Mouse (Mus musculus) frontal cortex, postnatal 36 days (tissue): Measurements from ENCODE around the gene Egfl8.

Source experiments
- DNase-seq, 2 experiments: peaks; one replicate each; pipeline ENCODE4 v3.0.0; 2022; ENCODE audit warnings: low spot score in 2 of 2

Gene Egfl8

DNA sequence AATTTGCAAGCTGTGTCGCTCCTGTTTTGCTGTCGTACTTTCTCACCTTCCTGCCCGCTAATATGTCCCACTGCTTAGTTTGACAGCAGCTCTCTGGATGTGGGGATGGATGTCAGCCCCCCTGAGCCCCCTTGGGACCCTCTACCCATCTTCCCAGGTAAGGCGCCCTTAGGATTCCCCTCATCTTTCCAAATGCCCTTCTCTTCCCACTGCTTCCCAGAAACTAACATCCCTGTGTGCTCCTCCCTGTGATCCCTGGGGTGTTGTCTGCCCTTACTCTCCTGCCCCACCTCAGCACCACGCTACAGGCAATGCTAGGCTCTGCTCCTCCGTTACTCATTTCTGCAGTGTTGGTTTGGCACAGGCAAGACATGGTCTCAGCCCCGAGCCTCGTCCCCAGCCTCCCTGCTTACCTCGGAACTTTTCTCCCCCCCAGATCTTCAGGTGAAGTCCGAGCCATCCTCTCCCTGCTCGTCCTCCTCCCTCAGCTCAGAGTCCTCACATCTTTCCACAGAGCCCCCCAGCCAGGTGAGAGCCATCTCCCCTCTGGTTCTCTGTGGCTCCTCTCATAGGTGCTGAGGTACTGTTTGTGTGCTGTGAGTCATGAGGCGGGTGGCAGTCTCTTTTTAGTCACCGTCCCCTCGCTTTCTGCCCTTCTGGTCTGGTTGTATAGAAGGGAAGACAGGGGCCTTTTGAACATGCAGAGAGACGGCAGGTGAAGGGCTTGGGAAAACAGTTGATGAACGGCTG lies 32.5 kb upstream of the Egfl8 start:
- DNase-seq = no peak

DNA sequence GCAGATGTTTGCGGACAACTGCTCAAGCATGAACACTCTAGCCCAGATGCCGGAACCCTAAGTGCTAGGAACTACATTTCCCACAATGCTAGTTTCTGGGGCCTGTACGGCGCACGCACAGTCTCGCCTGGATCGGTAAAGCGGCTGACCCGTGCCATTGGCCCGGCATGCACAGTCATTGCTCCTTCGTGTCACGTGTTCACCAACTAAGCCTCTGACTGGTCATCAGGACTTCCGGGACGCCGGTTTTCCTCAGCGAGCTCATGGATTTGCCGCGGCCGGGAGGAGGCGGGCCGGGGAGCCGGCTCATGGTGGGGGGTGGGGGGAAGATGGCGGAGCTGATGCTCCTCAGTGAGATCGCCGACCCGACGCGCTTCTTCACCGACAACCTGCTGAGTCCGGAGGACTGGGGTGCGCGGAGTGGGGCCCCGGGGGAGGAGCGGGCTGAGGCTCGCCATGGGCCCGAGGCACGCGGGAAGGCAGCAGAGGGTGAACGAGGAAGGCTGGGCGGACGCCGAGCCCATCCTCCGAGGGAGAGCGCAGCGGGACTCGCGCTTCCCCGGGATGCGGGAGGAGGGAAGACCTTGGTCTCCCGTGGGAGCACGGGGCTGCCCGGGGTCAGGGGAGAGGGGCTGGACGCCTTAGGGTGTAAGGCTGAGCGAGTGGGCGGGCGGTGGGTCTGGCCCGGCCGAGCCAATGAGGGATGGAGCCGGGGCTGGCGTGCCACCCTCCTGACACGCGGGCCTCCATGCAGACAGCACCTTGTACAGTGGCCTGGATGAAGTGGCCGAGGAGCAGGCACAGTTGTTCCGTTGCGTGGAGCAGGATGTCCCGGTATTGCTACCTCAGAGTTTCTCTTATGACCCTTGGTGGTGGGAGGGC lies 31.4 kb upstream of the Egfl8 start, which contains the start of gene Atf6b:
Atf6b (plus strand) TSS at position 241 of the 882 bp plus-strand sequence.
- peak; percentile 96 to 98 for DNase-seq

DNA sequence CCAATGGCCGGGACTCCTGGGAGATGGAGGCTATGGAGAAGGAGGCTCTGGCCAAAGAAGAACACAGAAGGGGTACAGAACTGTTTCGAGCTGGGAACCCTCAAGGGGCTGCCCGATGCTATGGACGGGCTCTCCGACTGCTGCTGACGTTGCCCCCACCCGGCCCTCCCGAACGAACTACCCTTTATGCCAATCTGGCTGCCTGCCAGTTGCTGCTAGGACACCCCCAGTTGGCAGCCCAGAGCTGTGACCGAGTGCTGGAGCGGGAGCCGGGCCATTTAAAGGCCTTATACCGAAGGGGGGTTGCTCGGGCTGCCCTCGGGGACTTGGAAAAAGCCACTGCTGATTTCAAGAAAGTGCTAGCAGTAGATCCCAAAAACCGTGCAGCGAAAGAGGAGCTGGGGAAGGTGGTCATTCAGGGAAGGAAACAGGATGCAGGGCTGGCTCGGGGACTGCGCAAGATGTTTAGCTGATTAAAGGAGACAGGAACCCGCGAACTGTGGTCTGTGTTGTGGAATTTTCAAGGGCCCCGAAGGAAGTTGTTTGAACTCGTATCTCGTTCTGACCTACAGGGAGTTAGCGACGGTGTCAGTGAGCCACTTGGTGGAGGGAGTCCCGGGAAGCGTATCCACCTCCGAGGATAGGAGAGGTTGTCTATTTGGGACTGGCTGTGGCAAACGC lies 30.2 kb upstream of the Egfl8 start:
- DNase-seq = no peak

DNA sequence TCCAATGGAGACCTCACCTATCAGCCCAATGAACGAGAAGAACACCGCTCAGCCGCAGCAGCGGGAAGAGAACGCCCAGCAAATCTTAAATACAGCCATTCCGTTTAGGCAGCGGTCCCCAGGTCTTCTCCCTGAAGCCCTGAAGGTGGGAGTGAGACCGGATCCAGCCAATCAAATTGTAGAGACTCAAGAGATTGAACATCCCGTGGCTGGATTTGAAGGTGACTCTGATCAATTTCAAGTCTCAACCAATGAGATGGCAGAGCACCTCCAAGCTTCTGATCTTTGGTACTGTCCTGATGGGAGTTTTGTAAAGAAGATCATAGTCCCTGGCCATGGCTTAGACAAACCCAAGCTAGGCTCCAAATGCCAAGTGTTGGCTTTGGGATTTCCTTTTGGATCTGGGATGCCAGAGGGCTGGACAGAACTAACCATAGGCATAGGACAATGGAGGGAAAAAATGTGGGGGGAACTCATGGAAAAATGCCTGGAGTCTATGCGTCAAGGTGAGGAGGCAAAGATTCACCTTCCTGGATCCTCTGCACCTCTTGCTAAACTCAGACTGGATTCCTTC lies 29.6 kb upstream of the Egfl8 start:
- DNase-seq = no peak

DNA sequence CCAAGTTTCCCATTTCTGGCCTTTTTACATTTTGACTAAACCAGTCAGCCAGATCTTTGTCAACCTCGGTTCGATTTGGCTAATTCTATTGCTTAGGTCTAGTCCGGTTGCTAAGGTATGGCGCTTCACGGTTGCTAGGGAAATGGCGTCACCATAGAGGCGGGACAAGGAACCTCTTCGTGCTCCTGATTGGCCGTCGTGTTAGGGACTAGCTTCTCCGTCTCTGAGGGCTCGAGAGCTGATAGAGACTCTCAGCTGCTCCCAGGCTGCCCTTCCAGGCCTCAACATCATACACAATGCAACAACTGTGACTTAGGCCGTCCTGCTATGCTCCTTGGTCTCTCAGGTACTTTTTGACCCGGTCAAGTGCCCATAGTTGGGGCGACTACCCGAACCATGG lies 28.8 kb upstream of the Egfl8 start, which contains the start of gene Fkbpl:
Fkbpl (plus strand) TSS at position 157 of the 400 bp plus-strand sequence.
- DNase-seq = peak; percentile 96 to 98

DNA sequence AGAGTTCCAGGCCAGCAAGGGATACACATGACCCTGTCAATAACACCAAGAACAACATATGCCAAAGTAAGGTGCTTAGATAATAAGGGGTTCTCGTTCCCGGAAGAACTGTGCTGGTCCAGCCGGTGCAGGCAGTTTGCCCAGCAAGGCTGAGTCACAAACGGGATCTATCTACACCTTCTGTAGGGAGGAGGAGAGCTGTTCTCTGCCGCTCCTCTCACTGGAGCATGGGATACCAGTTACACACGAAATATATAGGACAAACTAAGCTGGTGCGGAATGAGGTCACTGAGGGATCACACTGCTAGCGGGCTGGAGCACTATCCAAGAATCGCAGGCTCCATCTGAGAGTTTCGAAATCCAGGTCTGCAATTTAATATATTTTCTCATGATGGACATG lies 28.2 kb upstream of the Egfl8 start:
- no peak for DNase-seq

DNA sequence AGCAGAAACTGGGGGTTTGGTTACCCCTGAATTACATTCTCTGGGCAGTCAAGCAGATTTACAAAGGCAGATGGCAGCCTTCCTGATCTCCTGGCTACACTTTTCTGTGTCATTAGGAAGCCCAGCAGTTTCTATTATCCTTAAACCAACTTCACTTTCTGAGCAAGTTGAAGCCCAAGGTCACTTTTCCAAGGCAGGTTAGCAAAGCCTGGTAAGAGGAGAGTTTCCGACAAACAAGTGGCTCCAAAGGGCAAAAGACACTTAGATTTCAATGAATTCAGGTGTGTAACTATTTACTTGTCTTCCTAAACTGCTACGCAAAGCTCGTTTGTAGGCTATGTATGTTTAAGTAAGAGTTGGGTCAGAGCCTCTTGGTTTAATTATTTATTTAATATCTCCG lies 27.6 kb upstream of the Egfl8 start:
- no peak for DNase-seq

DNA sequence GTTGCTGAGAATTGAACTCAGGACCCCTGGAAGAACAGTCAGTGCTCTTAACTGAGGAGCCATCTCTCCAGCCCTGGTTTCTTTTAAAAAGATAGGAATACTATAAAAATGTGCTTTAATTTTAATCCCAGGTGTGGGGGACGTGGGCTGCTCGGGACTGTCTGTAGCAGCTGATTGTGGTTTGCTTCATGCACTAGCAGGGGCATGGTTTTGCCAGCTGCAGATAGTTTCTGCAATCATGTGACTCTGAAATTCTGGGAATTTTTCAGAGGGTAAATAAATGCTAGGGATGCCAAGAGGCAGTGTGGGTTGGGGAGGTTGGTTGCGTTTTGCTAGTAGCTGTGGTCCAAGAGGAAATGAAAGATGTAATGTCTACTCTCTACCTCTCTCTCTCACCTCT lies 26.2 kb upstream of the Egfl8 start:
- no peak for DNase-seq

DNA sequence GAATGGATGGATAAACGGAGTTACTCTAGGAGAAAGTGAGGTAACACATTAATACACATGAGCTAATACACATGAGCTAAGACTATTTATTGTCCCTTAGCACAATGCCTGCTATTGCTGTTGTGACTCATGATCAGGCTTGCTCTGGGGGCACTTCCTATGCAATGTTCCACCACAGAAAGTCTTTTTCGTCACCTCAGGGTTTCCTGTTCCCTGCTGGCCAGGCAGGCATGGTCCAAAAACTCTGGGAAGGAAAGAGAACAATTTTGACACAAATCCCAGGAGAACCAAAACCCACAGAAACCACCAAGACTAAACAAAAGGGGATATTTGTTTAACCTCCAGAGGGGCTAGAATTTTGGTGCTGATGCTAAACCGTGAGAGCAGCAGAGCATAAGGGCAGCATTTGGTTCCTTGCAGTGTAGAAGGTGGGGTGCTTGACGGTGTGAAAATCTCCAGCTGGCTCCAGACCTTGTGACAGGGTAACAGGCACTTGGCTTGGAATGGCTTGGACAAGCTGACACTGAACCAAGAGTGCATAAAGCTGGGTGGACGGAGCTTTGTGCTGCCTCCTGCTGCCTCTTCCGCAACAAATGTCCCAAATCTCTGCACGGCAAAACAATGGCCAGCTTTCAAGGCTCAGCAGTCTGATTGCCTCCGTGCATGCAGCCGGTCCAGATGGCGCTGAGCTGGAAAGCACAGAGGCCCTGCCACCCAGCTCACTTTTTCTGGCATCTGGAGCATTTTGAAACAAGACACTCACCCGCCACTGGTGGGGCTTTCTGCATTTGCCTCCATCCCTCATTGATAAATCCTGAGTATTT lies 25.2 kb upstream of the Egfl8 start:
- no peak for DNase-seq

DNA sequence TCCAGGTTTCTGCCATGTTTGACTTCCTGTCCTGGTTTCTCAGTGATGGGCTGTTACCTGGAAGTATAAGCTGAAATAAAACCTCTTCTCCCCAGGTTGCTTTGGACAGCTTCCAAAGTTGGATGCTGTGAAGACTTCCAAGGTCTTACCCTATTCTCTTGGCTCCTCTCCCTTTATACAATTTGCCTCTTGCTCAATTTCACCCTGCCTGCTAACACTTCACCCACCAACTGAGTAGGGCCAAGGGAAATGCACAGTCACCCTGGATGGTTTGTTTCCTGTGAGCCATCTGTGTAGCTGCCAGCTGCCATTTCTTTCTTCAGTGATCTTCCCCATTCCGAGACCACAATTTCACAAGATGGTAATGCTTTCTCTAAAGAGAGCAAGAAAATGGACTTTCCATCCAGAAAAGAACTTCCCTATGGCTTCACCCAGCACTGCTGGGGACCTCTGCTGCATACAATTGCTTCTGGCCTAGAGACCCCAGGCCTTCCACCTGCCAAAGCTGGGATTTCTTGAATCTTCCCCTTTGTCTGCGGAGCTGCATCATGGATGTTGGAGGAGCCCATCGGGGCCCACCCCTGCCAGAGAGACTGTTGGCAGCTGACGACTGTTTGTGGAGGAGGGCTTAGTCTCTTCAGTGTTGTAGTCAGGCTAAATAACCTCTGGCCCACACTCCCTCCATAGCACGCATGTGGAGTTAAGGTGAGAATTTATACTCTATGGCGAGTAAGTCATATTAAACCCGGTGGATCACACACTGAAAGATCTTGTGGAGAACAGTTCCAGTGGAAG lies 23.9 kb upstream of the Egfl8 start:
- DNase-seq = no peak

DNA sequence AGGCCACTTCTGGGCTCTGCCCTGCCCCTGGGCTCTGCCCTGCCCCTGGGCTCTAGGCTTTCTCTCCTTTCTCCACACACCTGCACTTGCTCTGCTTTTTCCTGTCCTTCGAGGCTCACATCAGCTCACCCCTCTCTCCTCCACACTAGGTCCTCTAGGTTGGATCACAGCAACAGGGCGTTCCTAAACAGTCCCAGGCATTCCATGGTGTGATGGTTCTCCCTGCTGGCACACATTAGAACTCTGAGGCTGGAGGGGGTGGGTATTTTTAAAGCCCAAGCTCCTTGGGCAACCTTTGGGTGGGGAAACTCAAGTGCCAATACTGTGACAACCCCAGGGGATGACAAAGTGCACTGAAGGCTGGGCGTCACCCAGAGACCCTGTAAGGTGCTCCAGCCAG lies 21.7 kb upstream of the Egfl8 start:
- no peak for DNase-seq

DNA sequence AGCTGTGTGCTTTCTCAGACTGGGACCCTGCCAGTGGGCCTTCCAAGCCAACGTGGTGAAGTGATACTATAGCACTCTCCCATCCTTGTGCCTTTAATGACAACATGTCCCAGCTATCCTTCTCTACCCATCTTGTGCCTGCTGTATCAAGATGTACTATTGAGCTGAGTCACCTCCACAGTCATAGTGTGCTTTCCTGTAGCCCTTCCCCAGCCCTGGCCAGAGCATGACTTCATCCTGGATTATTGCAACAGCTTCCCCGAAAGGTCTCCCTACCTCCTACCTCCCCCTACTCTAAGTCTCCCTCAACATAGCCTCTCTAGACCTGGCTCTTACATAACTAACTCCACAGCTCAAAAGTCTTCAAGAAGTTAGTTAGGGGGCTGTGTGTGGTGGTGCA lies 19.9 kb upstream of the Egfl8 start:
- DNase-seq = no peak

DNA sequence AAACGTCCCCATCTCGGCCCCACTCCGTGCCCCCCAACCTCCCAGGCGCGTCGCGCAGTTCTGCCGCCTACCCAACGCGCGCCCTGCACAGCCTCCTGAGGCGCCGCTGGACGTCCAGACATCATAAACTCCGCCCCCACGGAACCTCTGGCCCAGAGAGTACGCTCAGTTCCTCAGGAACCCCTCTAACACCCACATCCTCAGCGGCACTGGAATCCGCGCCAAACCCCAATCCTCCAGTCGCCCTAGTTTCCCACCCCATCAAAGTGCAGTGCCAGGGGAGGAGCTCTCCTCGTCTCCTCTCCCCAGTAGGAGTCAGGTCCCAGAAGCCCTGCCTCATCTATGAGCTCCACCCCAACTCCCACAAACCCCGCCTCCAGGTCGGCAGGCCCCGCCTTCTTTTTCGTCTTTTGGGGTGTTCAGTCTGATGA lies 16.5 kb upstream of the Egfl8 start:
- peak; percentile 86 to 90 for DNase-seq

DNA sequence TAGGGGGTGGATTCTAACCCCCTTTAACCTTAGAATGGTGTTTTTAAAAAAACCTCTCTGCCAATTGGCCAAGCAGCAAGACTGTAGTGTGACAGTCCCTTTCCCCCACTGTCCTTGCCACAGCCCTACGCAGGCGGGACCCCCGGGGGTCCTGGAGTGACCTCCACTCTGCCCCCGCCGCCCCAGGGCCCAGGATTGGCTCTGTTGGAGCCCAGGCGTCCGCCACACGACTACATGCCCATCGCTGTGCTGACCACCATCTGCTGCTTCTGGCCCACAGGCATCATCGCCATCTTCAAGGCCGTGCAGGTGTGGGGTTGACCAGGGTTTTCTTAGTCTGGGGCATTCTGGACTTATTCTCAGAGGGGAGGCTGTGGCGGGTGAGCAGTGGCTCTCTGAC lies 15.9 kb upstream of the Egfl8 start:
- DNase-seq = no peak

DNA sequence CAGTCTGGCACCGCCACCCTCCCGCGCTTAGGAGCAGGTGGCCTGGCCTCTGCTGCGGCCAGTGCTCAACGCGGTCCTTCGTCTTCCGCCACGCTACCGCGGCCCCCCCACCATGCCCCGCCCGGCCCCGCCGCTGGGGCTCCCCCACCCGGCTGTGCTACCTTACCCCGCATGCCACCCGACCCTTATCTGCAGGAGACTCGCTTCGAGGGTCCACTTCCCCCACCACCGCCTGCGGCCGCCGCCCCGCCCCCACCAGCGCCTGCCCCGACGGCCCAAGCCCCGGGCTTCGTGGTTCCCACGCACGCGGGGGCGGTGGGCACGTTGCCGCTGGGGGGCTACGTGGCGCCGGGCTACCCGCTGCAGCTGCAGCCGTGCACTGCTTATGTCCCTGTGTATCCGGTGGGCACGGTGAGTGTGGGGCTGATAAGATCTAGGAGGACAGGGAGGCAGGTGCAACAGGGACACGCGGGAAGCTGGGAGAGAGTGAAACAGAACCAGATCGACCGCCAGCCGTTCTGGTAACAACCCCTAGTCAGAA lies 15.1 kb upstream of the Egfl8 start:
- DNase-seq = no peak

DNA sequence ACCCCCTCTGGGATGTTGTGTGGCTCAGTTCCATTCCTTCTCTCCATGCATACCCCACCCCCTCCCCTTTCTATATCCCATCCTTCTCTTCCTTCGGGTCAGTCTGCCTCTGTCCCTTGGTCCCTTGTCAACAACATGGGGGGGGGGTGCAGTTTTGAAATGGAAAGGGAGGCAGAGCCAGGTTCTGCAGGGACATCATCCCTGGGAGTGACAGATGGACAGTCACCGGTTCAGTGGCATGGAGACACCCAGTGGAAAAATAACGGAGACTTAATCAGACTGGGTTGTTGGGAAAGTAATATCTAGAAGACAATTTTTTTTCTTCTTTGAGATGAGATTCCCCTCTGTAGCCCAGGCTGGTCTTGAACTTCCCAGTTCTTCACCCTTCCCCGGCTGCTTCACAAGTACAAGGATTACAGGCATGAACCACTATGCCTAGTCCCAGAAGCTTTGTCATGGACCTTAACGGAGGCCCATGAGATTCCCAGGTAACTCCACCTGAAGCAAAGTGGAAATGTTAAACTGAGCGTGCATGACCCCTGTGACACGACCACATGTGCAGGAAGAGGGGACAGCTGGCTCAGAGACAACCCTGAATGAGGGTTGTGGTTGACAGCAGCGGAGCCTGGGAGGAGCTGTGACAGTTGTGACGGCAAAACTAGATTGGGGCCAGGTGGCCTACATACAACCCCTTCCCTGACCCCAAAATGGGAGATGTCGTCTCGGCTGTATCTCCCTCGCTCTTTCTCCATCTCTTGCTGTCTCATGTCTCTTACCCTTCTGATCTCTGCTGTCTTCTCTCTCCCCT lies 14.2 kb upstream of the Egfl8 start:
- no peak for DNase-seq

DNA sequence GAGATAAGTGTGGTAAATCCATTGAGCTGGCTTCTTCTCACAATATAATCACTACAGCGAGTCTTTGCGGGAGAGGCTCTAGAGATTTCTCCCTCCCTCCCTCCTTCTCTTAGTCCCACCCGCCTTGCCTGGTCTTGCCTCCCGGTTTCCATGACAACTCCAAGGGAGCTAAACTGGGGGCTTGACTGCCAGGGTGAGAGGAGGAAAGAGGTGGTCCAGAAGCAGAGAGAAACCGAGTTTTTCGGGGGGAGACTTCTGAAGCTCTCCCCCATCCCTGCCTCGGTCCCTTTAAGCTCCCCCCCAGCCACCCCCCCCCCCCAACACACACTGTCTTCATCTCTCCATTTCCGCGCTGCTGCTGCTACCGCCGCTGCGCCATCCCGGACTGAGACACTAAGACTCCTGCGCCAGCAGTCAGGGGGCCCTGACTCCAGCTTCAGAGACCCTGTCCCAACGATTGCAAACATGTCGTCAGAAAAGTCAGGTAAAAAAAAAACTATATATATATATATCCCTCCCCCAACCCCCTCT lies 13.5 kb upstream of the Egfl8 start, which contains the start of gene Prrt1:
Prrt1 (plus strand) TSS at position 313 of the 531 bp plus-strand sequence.
- peak; percentile 68 to 71 for DNase-seq

DNA sequence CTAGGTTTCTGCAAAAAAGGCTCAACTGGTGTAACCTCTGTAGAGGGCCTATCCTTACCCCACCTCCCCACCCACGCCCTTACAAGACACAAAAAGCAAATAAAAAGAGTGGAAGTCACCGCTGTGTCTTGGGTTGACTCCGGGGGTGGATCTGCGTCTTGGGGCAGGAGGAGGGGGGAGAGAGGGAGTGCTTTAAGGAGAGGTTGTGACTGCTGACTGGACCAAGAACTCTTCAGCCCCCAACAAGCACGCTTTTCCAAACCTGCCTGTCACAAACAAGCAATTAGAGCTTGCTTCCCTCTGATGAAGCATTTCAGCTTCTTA lies 12.8 kb upstream of the Egfl8 start:
- no peak for DNase-seq
